Mouse (Mus musculus) liver, embryonic 15.5 days (tissue): ENCODE measurements around the gene Gm8113. TPM values are rescaled to one million over a fixed set of nuclear protein-coding genes. Genes with fewer than 3 reads are reported as not detected.
"Not testable (repeated sequence)": the region's sequence is repeated elsewhere in the genome, so short reads cannot be mapped to it uniquely, and the experiment has no call there.

Experiments used
- ATAC-seq: fragments of 200-750 bp; cut with Nextera tagmentation; 2 replicates; pipeline ENCODE4 v1.8.0; 2017; ENCODE audit warnings: moderate number of reproducible peaks, mild to moderate bottlenecking, moderate library complexity; ENCODE audit not compliant: insufficient read depth
- H3K27ac ChIP-seq: fragments of 300-500 bp; sonication (generic); replicated peaks from 2 replicates; pipeline ENCODE4 v1.5.1; 2015; ENCODE audit warnings: mild to moderate bottlenecking, inconsistent platforms
- H3K27me3 ChIP-seq: fragments of 300-500 bp; sonication (generic); 2 replicates; pipeline ENCODE4 v1.6.1; 2015; ENCODE audit warnings: mild to moderate bottlenecking, inconsistent platforms
- H3K36me3 ChIP-seq: fragments of 300-500 bp; sonication (generic); replicated peaks from 2 replicates; pipeline ENCODE4 v1.6.1; 2015; ENCODE audit warnings: moderate library complexity, mild to moderate bottlenecking, inconsistent platforms
- H3K4me1 ChIP-seq: fragments of 300-500 bp; sonication (generic); replicated peaks from 2 replicates; pipeline ENCODE4 v1.6.1; 2015; ENCODE audit warnings: inconsistent platforms
- H3K4me2 ChIP-seq: fragments of 300-500 bp; sonication (generic); 2 replicates; pipeline ENCODE4 v1.6.1; 2015; ENCODE audit warnings: moderate library complexity, mild to moderate bottlenecking, inconsistent platforms
- H3K4me3 ChIP-seq: fragments of 300-500 bp; sonication (generic); replicated peaks from 2 replicates; pipeline ENCODE4 v1.5.1; 2015; ENCODE audit warnings: mild to moderate bottlenecking, inconsistent platforms
- H3K9ac ChIP-seq: fragments of 300-500 bp; sonication (generic); 2 replicates; pipeline ENCODE4 v1.6.1; 2015; ENCODE audit warnings: moderate library complexity, mild to moderate bottlenecking, inconsistent platforms
- H3K9me3 ChIP-seq: fragments of 300-500 bp; sonication (generic); replicated peaks from 2 replicates; pipeline ENCODE4 v1.6.1; 2016; ENCODE audit warnings: inconsistent platforms
- WGBS: fragments of 180-500 bp; shearing (Covaris S2); methylation state at CpG from one replicate; pipeline ENCODE4 v1.1.7; 2015; ENCODE audit warnings: mixed read lengths; ENCODE audit not compliant: insufficient replicate concordance; 5-methylcytosine and 5-hydroxymethylcytosine counted together
- polyA plus RNA-seq: library from polyadenylated mRNA; unstranded; fragments of >200 nt; fragmentation: Nextera tagmentation; extraction: Ambion mirVana; gene quantifications from 2 replicates; pipeline ENCODE4 v1.2.1, GENCODE M21; 2015

The Gm8113 gene
- polyA plus RNA-seq = 5.6 and 6.7 TPM in 2 replicates

DNA sequence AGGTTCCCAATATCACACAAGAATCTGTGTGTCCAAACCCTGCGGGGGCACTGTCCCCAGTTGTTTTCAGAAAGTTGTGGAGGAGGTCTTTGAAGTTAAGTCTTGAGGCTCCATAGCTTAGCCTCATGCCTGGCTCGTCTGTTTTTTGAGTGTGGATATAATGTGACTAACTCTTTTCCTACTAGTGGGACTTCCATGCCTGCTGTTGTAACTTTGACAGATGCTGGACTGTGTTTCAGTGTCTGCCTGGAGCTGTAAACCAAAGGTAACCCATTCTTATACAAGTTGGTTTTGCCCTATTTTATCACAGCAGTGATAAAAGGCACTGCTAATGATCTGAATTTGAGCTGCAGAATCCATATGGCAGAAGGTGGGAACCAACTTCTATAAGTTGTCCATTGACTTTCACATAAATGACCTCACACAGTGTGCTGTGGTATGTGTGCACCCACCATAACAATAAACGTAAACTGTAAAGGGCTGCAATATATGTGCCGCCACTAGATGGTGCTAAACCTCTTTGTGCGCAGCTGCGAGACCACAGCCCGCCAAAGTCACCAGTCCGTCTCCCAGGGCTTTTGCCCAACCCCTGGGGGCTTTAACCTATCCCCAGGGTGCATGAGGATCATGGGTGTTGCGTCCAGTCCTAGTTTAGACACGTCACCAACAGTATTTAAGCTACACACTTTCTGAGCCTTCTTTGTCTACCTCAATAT lies at the start of gene Gm8113:
Gm8113 (plus strand) TSS at position 703 of the 716 bp plus-strand sequence.
- WGBS = 8% methylated on average over 10 of the region's 10 CpGs
- H3K27ac ChIP-seq = peak within 1 kb of the TSS; percentile 66
- peak within 1 kb of the TSS; percentile 60 for H3K4me3 ChIP-seq
- ATAC-seq = peak; percentile 84
- not testable (repeated sequence) for H3K9me3 ChIP-seq, H3K36me3 ChIP-seq, H3K4me1 ChIP-seq, H3K27me3 ChIP-seq
- peak within 1 kb of the TSS; percentile 72 for H3K4me2 ChIP-seq
- peak within 1 kb of the TSS; percentile 51 for H3K9ac ChIP-seq

GRCm38 (mm10) chr14:43875417-43875816 lies 49.8 kb upstream of the Gm8113 start, which contains the start of gene Ear1:
Ear1 (minus strand) TSS chr14:43875517.
- H3K27me3 ChIP-seq, H3K9me3 ChIP-seq, H3K36me3 ChIP-seq, H3K9ac ChIP-seq, H3K4me1 ChIP-seq, H3K27ac ChIP-seq, ATAC-seq, H3K4me2 ChIP-seq, H3K4me3 ChIP-seq: not testable (repeated sequence)
- 76% methylated on average over 3 of the region's 3 CpGs for WGBS

GRCm38 (mm10) chr14:43877789-43878188 lies 47.4 kb upstream of the Gm8113 start:
- not testable (repeated sequence) for H3K4me3 ChIP-seq, H3K4me2 ChIP-seq, H3K9me3 ChIP-seq, H3K36me3 ChIP-seq, H3K9ac ChIP-seq, H3K27me3 ChIP-seq, H3K4me1 ChIP-seq, H3K27ac ChIP-seq
- 52% methylated on average over 1 of the region's 2 CpGs for WGBS
- peak; percentile 51; the same call in 1 of the 2 replicates for ATAC-seq

DNA sequence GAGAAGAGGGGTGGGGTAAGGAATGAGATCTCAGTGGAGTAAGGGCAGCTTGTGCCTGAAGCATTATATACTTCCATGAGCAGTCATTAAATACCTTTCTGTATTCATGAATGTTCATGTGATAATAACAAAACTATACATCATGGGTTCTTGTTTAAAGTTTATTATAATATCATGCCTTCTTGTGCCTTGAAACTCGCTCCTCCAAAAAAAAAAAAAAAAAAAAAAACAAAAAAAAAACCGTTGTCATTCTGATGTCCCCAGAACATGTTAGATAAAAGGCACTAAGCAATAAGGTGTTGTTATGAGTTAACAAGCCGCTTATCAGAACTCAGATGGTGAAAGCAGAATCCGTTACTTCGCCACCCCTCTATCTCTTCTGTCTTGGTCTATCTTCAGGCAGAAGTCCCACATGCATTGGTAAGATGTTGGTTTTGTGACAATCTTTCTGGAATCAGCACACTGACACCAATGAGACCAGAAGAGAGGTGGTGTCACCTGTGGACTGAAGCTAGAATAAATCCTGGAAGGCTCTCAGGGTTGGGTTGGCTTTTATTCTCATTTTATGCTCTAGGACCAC lies 45.1 kb upstream of the Gm8113 start:
- ATAC-seq = peak; percentile 68
- H3K9ac ChIP-seq, H3K36me3 ChIP-seq, H3K27ac ChIP-seq, H3K4me2 ChIP-seq, H3K9me3 ChIP-seq, H3K4me1 ChIP-seq, H3K4me3 ChIP-seq, H3K27me3 ChIP-seq: not testable (repeated sequence)
- WGBS = 27% methylated on average over 5 of the region's 5 CpGs

DNA sequence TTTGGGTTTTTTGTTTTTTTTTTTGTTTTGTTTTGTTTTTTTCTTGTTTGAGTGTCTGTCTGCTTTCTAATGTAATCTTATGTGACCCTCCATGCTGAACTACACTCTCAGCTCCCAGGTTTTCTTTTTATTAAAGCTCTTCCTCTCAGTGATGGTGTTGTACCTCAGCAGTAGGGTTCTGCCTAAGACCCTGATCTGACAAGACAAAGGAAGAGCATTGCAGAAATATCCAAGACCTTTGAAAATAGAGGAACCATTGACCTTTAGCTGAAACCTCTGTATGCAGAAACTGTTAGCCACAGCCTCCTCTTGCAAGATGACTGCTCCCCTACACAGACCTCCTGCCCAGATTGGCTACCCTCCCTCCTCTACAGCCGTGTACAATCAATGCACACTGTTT lies 39.0 kb upstream of the Gm8113 start:
- H3K9me3 ChIP-seq, H3K36me3 ChIP-seq, H3K4me2 ChIP-seq, ATAC-seq, H3K4me3 ChIP-seq, H3K9ac ChIP-seq, H3K27me3 ChIP-seq, H3K4me1 ChIP-seq, H3K27ac ChIP-seq: not testable (repeated sequence)
- WGBS = 24% methylated on average over 1 of the region's 1 CpGs

DNA sequence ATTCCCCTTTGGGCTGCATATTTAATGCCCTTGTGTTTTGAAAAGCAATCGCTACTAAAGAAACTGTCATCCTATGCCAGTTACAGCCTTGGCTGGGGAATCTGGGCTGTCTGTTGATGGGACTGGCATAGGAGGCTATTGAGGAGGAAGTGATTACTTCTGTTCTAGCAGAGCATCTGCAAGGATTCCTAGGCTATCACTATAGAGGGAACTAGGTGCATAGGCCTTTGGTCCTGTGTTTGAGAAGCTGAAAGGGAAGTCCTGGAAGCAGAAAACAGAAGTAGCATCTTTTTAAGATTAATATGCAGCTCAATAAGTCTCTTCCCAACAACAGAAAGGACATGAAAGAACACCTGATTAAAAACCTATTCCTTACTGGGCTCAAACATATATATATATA lies 33.9 kb upstream of the Gm8113 start:
- not testable (repeated sequence) for H3K36me3 ChIP-seq, H3K4me3 ChIP-seq, H3K9me3 ChIP-seq, H3K27me3 ChIP-seq, H3K9ac ChIP-seq, H3K27ac ChIP-seq, H3K4me2 ChIP-seq, H3K4me1 ChIP-seq, ATAC-seq
- 84% methylated on average over 1 of the region's 1 CpGs for WGBS

GRCm38 (mm10) chr14:43895357-43895756 lies 29.8 kb upstream of the Gm8113 start:
- 26% methylated on average over 1 of the region's 2 CpGs for WGBS
- not testable (repeated sequence) for H3K27ac ChIP-seq, H3K27me3 ChIP-seq, H3K9ac ChIP-seq, H3K4me1 ChIP-seq, ATAC-seq, H3K9me3 ChIP-seq, H3K4me3 ChIP-seq, H3K4me2 ChIP-seq, H3K36me3 ChIP-seq

DNA sequence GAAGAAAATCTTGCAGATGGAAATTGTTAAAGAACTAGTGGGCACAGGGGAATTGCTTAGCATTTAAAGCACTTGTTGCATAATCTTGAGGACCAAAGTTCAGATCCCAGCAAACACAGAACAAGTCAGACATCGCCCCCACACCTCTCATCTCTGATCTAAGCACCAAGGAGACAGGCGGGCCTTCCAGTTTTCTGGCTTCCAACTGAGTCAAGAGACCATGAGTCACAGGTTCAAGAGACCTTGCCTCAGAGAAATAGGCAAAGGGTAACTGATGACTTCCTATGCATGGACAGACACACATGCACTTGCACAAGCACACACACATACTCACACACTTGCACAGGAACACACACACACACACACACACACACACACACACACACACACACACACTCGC lies 26.6 kb upstream of the Gm8113 start:
- H3K4me3 ChIP-seq, H3K9ac ChIP-seq, H3K4me2 ChIP-seq, H3K36me3 ChIP-seq, H3K9me3 ChIP-seq, H3K27me3 ChIP-seq, H3K27ac ChIP-seq, ATAC-seq, H3K4me1 ChIP-seq: not testable (repeated sequence)
- WGBS = 62% methylated on average over 3 of the region's 3 CpGs

GRCm38 (mm10) chr14:43918214-43918613 lies 7.0 kb upstream of the Gm8113 start:
- H3K27ac ChIP-seq, H3K36me3 ChIP-seq, H3K4me3 ChIP-seq, H3K27me3 ChIP-seq, H3K4me1 ChIP-seq, H3K4me2 ChIP-seq, H3K9ac ChIP-seq, H3K9me3 ChIP-seq, ATAC-seq: not testable (repeated sequence)

DNA sequence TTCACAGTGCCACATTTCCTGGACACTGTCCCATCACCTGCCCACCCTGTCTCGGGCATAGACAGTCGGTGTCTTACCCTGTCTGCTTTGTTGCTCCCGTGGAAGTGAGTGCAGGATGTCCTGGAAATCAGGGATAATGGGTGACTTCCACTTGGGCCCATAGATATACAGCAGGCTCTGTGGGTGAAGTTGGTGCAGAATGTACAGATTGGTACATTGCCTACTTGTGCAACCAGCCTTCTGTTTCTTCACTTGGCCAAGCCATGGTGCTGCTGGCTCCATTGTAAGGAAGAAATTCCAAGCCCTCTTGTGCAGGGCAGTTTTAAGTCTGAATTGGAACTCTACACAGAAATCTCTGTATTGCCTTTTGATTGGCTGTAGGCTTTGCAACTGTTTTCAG lies 1.7 kb upstream of the Gm8113 start, which contains the start of gene Ear10:
Ear10 (minus strand) TSS at position 101 of the 400 bp plus-strand sequence.
- H3K27ac ChIP-seq, H3K36me3 ChIP-seq, H3K9me3 ChIP-seq, H3K4me1 ChIP-seq, H3K4me3 ChIP-seq, ATAC-seq, H3K27me3 ChIP-seq, H3K9ac ChIP-seq, H3K4me2 ChIP-seq: not testable (repeated sequence)
- 57% methylated on average over 3 of the region's 3 CpGs for WGBS

- Histone ChIP-seq H3K27ac (peak overlapping the region; percentile 66), H3K9ac (peak overlapping the region; percentile 51), H3K4me3 (peak overlapping the region; percentile 60), H3K4me2 (peak overlapping the region; percentile 72)
- ATAC-seq = peak; percentile 58; the same call in 1 of the 2 replicates
- not testable (repeated sequence) for H3K9me3 ChIP-seq, H3K4me1 ChIP-seq, H3K27me3 ChIP-seq, H3K36me3 ChIP-seq
- 7% methylated on average over 21 of the region's 21 CpGs for WGBS
Observed at GRCm38 (mm10) chr14:43925404-43925950, 287 bp downstream of the Gm8113 start.
